Mouse (Mus musculus): ENCODE measurements around the gene Lrmda.

DNA sequence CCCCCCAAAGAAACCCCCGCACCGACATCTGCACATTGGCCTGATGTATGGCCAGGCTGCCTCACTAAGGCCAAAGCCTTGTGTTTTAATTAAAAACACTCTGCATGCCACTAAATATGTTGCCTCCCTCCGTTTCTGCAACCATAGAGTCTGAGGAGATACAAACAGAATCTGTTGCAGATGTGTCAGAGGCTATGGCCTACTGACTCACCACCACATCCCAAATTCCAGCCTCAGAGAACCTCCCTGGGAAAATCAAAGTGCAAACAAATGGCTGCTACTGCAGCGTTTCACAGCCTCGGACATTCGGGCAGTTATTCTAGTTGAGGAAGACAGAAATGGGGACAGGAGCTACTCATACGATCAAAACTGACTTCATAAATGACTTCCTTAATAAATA, 1031.9 kb downstream of the Lrmda start:
- TF ChIP-seq CTCF (IDR thresholded peaks at IDR 0.05; ENCODE audit: extremely low read depth, insufficient read length, insufficient replicate concordance, low read depth, low read length), result no peak
- TF ChIP-seq POLR2A (IDR thresholded peaks at IDR 0.05; ENCODE audit: low read depth, low read length), result no peak
